Mouse (Mus musculus) CH12.LX (cell line): ENCODE measurements around the gene Nrg3. TPM values are rescaled to one million over a fixed set of nuclear protein-coding genes. Genes with fewer than 3 reads are reported as not detected.

ENCODE experiments used
- DNase-seq: peaks from one replicate; pipeline ENCODE4 v3.0.0-alpha.2; 2013; ENCODE audit errors: extremely low read depth
- H3K27ac ChIP-seq: 2 replicates; pipeline ENCODE4 v1.5.1; 2012; ENCODE audit warnings: low read depth, mild to moderate bottlenecking, control low read depth, moderate library complexity; ENCODE audit not compliant: insufficient read depth
- H3K27me3 ChIP-seq: replicated peaks from 2 replicates; pipeline ENCODE3; 2012; ENCODE audit warnings: inconsistent platforms
- H3K36me3 ChIP-seq, 2 experiments: replicated peaks in 1 of 2; 2 replicates each; pipeline versions ENCODE3 to v1.6.1; 2012; ENCODE audit warnings: inconsistent platforms in 1 of 2, low read length in 1 of 2, mild to moderate bottlenecking in 1 of 2, mixed read lengths in 1 of 2, moderate library complexity in 1 of 2; ENCODE audit not compliant: control insufficient read depth in 1 of 2, insufficient read depth in 1 of 2
- H3K4me1 ChIP-seq, 2 experiments: 2 replicates each; pipeline ENCODE4 v1.6.1; 2012; ENCODE audit warnings: inconsistent platforms in 1 of 2, moderate library complexity in 1 of 2; ENCODE audit not compliant: insufficient read depth in 2 of 2, control insufficient read depth in 1 of 2
- H3K4me2 ChIP-seq: 2 replicates; pipeline ENCODE4 v1.6.1; 2012; ENCODE audit warnings: low read depth, mild to moderate bottlenecking, control low read depth; ENCODE audit not compliant: poor library complexity, insufficient read depth, severe bottlenecking
- H3K4me3 ChIP-seq, 3 experiments: fragments of 150-350 bp in 1 of 3; sonication (generic) in 1 of 3; replicated peaks in 1 of 3; 2 replicates each; pipeline versions ENCODE3 to v1.5.1; 2011 to 2012; ENCODE audit warnings: low read depth in 2 of 3, low read length in 2 of 3, mild to moderate bottlenecking in 2 of 3, moderate library complexity in 2 of 3, control low read depth in 1 of 3, improper control_type of control experiment in 1 of 3, inconsistent platforms in 1 of 3, mixed read lengths in 1 of 3; ENCODE audit not compliant: poor library complexity in 1 of 3
- H3K79me2 ChIP-seq: replicated peaks from 2 replicates; pipeline ENCODE4 v1.6.1; 2012; ENCODE audit warnings: mild to moderate bottlenecking, moderate library complexity; ENCODE audit not compliant: control insufficient read depth, poor library complexity, insufficient read depth, severe bottlenecking; ENCODE audit errors: extremely low read depth
- H3K9ac ChIP-seq: 2 replicates; pipeline ENCODE4 v1.6.1; 2012; ENCODE audit warnings: low read depth, mild to moderate bottlenecking, control low read depth, moderate library complexity; ENCODE audit not compliant: insufficient read depth
- H3K9me3 ChIP-seq: replicated peaks from 2 replicates; pipeline ENCODE3; 2012; ENCODE audit warnings: low read length, inconsistent platforms, mixed read lengths
- CHD1 ChIP-seq: IDR thresholded peaks from 2 replicates; pipeline ENCODE4 v1.6.1; 2012; ENCODE audit warnings: low read depth, low read length, improper control_type of control experiment, inconsistent platforms
- CHD2 ChIP-seq: IDR thresholded peaks from 2 replicates; pipeline ENCODE4 v1.6.1; 2011; ENCODE audit warnings: low read length, improper control_type of control experiment
- ELF1 ChIP-seq: IDR thresholded peaks from 2 replicates; pipeline ENCODE4 v1.6.1; 2014; ENCODE audit warnings: low read depth, mild to moderate bottlenecking, inconsistent platforms, low read length, improper control_type of control experiment
- EP300 ChIP-seq: IDR thresholded peaks from 2 replicates; pipeline ENCODE4 v1.6.1; 2011; ENCODE audit warnings: low read length, improper control_type of control experiment
- ETS1 ChIP-seq: conservative IDR thresholded peaks from 2 replicates; pipeline ENCODE4 v1.6.1; 2012; ENCODE audit warnings: low read depth, mild to moderate bottlenecking, inconsistent platforms, low read length, improper control_type of control experiment, moderate library complexity
- GABPA ChIP-seq: IDR thresholded peaks from 2 replicates; pipeline ENCODE4 v1.6.1; 2012; ENCODE audit warnings: low read depth, low read length, improper control_type of control experiment, inconsistent platforms; ENCODE audit not compliant: insufficient replicate concordance
- HCFC1 ChIP-seq: IDR thresholded peaks from 2 replicates; pipeline ENCODE4 v1.6.1; 2012; ENCODE audit warnings: low read depth, mild to moderate bottlenecking, inconsistent platforms, low read length, improper control_type of control experiment
- IRF4 ChIP-seq: IDR thresholded peaks from 2 replicates; pipeline ENCODE4 v1.6.1; 2014; ENCODE audit warnings: low read depth, mild to moderate bottlenecking, inconsistent platforms, low read length, improper control_type of control experiment
- MEF2A ChIP-seq: IDR thresholded peaks from 2 replicates; pipeline ENCODE4 v1.6.1; 2014; ENCODE audit warnings: low read depth, mild to moderate bottlenecking, inconsistent platforms, low read length, improper control_type of control experiment, borderline replicate concordance
- MXI1 ChIP-seq: IDR thresholded peaks from 2 replicates; pipeline ENCODE4 v1.6.1; 2011; ENCODE audit warnings: mild to moderate bottlenecking, low read depth, low read length, improper control_type of control experiment
- MYC ChIP-seq: IDR thresholded peaks from 2 replicates; pipeline ENCODE4 v1.6.1; 2011; ENCODE audit warnings: low read depth, mild to moderate bottlenecking, improper control_type of control experiment, low read length
- NRF1 ChIP-seq: IDR thresholded peaks from 2 replicates; pipeline ENCODE4 v1.6.1; 2014; ENCODE audit warnings: low read depth, mild to moderate bottlenecking, inconsistent platforms, low read length, improper control_type of control experiment, moderate library complexity
- POLR2A ChIP-seq: IDR thresholded peaks from 2 replicates; pipeline ENCODE4 v1.6.1; 2011; ENCODE audit warnings: low read depth, mild to moderate bottlenecking, improper control_type of control experiment, low read length
- POLR2AphosphoS2 ChIP-seq: IDR thresholded peaks from 2 replicates; pipeline ENCODE4 v1.6.1; 2011; ENCODE audit warnings: low read depth, low read length, improper control_type of control experiment
- RAD21 ChIP-seq: IDR thresholded peaks from 2 replicates; pipeline ENCODE4 v1.6.1; 2011; ENCODE audit warnings: low read depth, mild to moderate bottlenecking, low read length, improper control_type of control experiment, moderate library complexity
- SMC3 ChIP-seq: IDR thresholded peaks from 2 replicates; pipeline ENCODE4 v1.6.1; 2011; ENCODE audit warnings: low read depth, low read length, improper control_type of control experiment
- TBP ChIP-seq: conservative IDR thresholded peaks from 2 replicates; pipeline ENCODE4 v1.6.1; 2011; ENCODE audit warnings: low read depth, low read length, improper control_type of control experiment
- UBTF ChIP-seq: IDR thresholded peaks from 2 replicates; pipeline ENCODE4 v1.6.1; 2012; ENCODE audit warnings: low read depth, mild to moderate bottlenecking, inconsistent platforms, low read length, improper control_type of control experiment, moderate library complexity
- USF1 ChIP-seq: IDR thresholded peaks from 2 replicates; pipeline ENCODE4 v1.6.1; 2014; ENCODE audit warnings: low read depth, mild to moderate bottlenecking, inconsistent platforms, low read length, improper control_type of control experiment
- USF2 ChIP-seq: conservative IDR thresholded peaks from 2 replicates; pipeline ENCODE4 v1.6.1; 2011; ENCODE audit warnings: low read depth, low read length, improper control_type of control experiment
- ZKSCAN1 ChIP-seq: IDR thresholded peaks from 2 replicates; pipeline ENCODE4 v1.6.1; 2012; ENCODE audit warnings: low read depth, inconsistent platforms, low read length, improper control_type of control experiment, borderline replicate concordance
- dilution Hi-C: fragments of 300-500 bp; cut with MboI; formaldehyde crosslinking; loops from 2 replicates; pipeline ENCODE4 v1.14.3; 2020; ENCODE audit warnings: low sequenced_read_pairs; ENCODE audit not compliant: extremely low pct_unique_long_range_greater_than_20kb, extremely low pct_ligation_motif_present
- in situ Hi-C: fragments of 300-500 bp; cut with MboI; formaldehyde crosslinking; loops from 3 replicates; pipeline ENCODE4 v1.14.3; 2019; ENCODE audit warnings: low sequenced_read_pairs, low pct_ligation_motif_present, low pct_unique_long_range_greater_than_20kb, mixed read lengths
- polyA plus RNA-seq: library from polyadenylated mRNA; unstranded; fragments of >175 nt; gene quantifications from 2 replicates; pipeline ENCODE4 v1.2.1, GENCODE M21; 2012; ENCODE audit warnings: low read depth; ENCODE audit not compliant: insufficient read length
- total RNA-seq, 2 experiments: library from RNA; depleted of rRNA; stranded (reverse); fragments of 300-350 nt in 1 of 2; fragments of >200 nt in 1 of 2; gene quantifications; 2 replicates each; pipeline ENCODE4 v1.2.3; 2012 to 2014

The Nrg3 gene
- total and polyA plus RNA-seq, 3 experiments = not detected

DNA sequence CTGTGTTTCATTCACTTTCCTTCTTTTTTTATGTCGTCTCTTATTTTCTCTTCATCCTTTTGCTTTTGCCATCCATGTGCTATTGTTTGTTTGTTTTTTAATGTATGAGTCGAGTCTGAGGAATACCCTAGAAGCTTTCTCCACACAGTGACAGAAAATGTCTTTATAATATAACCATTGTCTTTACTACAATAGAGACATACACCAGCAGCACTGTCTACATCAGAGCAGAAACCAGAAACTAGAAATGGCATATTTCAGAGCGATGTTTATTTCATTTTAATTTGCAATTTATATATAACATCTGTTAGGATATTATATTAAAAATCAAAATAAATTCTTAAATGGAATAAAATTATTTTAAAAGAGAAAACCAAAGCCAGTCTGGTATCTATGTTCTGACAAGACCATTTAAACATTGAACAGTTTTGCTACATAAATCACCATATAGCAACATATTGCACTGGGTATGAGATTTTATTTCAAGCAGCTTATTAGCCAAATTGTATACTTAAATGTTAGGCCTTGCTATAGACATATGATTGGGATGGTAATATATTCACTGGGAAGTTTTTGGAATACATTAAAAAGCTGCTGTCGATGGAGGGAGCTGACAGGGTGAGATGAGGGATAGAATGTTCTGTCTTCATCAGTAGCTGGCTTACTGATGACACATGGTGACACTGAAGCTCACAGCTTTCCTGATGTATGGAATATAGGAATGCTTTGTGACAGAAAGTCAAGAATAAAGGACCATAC, 120.7 kb downstream of the Nrg3 start:
- H3K27ac ChIP-seq = no peak overlapping the region
- H3K79me2 ChIP-seq = no peaks in the 10 kb centered on the region
- no peaks in the 10 kb centered on the region for H3K36me3 ChIP-seq
- no peak overlapping the region for H3K4me2 ChIP-seq
- TF ChIP-seq USF1 (no peak), RAD21 (no peak), ZKSCAN1 (no peak), MEF2A (no peak), MXI1 (no peak), TBP (no peak), SMC3 (no peak), HCFC1 (no peak), GABPA (no peak), MYC (no peak), POLR2AphosphoS2 (no peak)
- in situ Hi-C loops (no loop called here), dilution Hi-C loops (no loop called here)
- DNase-seq = no peak
- no peak overlapping the region for H3K9ac ChIP-seq
- no peak overlapping the region for H3K4me3 ChIP-seq
- H3K4me1 ChIP-seq = no peaks in the 10 kb centered on the region
- H3K9me3 ChIP-seq = peaks cover 33% of the 10 kb centered on the region
- no peaks in the 10 kb centered on the region for H3K27me3 ChIP-seq

DNA sequence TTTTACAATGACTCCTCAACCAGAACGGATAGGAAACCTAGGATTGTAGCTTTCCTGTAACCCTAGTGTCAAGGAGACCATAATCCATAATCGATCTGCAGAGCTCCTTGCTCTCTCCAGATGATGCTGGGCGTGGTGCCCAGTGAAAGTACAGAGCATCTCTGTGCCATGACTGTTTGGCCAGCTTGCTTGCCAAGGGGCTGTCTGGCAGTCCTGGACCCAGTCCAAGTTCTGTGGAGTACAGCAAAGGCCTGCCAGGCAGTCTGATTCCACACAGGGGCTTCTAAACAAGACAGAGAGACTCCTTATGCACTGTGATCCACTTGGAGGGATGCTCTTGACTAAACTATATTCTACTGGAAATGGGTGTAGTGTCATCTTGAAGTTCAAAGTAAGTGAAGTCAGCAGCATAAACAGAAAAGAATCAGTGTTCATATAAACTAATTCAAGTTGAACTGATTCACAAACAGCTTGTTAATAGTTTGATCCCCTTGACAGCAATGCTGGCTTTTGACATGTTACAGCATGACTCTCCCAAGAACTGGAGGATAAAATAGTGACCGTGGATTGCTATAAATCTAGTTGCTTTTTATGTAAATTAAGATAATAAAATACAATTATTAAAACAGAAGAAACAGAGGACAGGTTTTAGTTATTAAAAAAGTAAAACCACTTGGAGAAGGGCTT, 155.3 kb downstream of the Nrg3 start:
- in situ Hi-C loops = no loop called here
- H3K27ac ChIP-seq = no peak overlapping the region
- DNase-seq = no peak
- TF ChIP-seq MEF2A (no peak), ELF1 (no peak), IRF4 (no peak), EP300 (no peak), TBP (no peak), SMC3 (no peak), MXI1 (no peak), CHD2 (no peak), CHD1 (no peak), HCFC1 (no peak), POLR2A (no peak), NRF1 (no peak), ETS1 (no peak), UBTF (no peak), USF2 (no peak)
- no peaks in the 10 kb centered on the region for H3K36me3 ChIP-seq
- no peaks in the 10 kb centered on the region for H3K79me2 ChIP-seq
- no peak overlapping the region for H3K4me2 ChIP-seq
- no peak overlapping the region for H3K9ac ChIP-seq
- dilution Hi-C loops = no loop called here
- no peaks in the 10 kb centered on the region for H3K4me1 ChIP-seq
- no peaks in the 10 kb centered on the region for H3K27me3 ChIP-seq
- peaks cover 24% of the 10 kb centered on the region for H3K9me3 ChIP-seq
- H3K4me3 ChIP-seq = no peak overlapping the region
